Mouse (Mus musculus): ENCODE measurements around the gene Sema4a. TPM values are rescaled to one million over a fixed set of nuclear protein-coding genes. Genes with fewer than 3 reads are reported as not detected.

Gene Sema4a
- total and polyA plus RNA-seq, 3 experiments = 33.5 to 45.3 TPM; not detected in 1

DNA sequence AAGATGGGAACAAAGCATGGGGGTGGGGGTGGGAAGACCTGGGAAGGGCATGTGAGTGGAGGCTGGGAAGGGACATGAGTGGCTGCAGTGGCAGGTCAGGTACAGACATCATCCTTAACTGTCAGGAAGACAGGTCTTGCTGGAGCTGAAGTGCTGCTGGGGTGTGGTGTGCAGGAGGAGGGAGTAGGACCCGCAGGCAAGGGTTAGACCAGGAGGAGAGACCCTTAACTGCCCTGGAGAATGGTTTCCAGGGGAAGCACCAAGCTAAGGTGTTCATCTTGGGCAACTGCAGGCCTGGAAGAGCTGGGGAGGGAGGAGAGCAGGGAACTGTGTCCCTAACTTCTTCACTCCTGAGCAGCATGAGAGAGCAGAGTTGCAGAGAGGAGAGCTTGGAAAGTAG, 26.4 kb upstream of the Sema4a start:
- no peak for TF ChIP-seq BHLHE40 (IDR thresholded peaks at IDR 0.05; ENCODE audit: borderline replicate concordance, low read depth, low read length)
- TF ChIP-seq E2F4 (IDR thresholded peaks at IDR 0.05; ENCODE audit: borderline replicate concordance, low read depth, low read length) = no peak
- TF ChIP-seq UBTF (IDR thresholded peaks at IDR 0.05; ENCODE audit: borderline replicate concordance, insufficient read depth, low read depth, low read length) = no peak
- no peak for TF ChIP-seq SMC3 (IDR thresholded peaks at IDR 0.05; ENCODE audit: low read depth, low read length)
- no peak for TF ChIP-seq TBP (IDR thresholded peaks at IDR 0.05; ENCODE audit: low read depth, low read length)
- no peak for TF ChIP-seq USF2 (IDR thresholded peaks at IDR 0.05; ENCODE audit: borderline replicate concordance in 1 of 2, insufficient read depth in 1 of 2, low read depth in 1 of 2, low read length in 2 of 2)
- no peak for TF ChIP-seq JUND (IDR thresholded peaks at IDR 0.05; ENCODE audit: low read depth, low read length)
- Histone ChIP-seq H3K36me3 (ENCODE audit: control insufficient read depth in 1 of 2, insufficient read depth in 2 of 2, low read length in 2 of 2) (peaks cover 0 to 31% of the 10 kb centered on the region in 2 experiments), H3K4me3 (ENCODE audit: control insufficient read depth in 1 of 2, insufficient read depth in 1 of 2, low read depth in 2 of 2, low read length in 2 of 2) (no peak overlapping the region), H3K9me3 (replicated peaks; ENCODE audit: insufficient read depth, low read length) (no peaks in the 10 kb centered on the region), H3K79me2 (ENCODE audit: control insufficient read depth, insufficient read depth, low read length, poor library complexity) (peaks cover 17% of the 10 kb centered on the region), H3K9ac (ENCODE audit: control insufficient read depth, low read depth, low read length, poor library complexity, severe bottlenecking) (no peak overlapping the region), H3K27ac (ENCODE audit: control insufficient read depth, low read depth, low read length) (no peak overlapping the region), H3K27me3 (ENCODE audit: control insufficient read depth in 1 of 2, insufficient read depth in 2 of 2, low read length in 2 of 2) (no peaks in the 10 kb centered on the region), H3K4me1 (ENCODE audit: control insufficient read depth in 1 of 2, insufficient read depth in 2 of 2, low read length in 2 of 2) (peaks cover 17 to 29% of the 10 kb centered on the region in 2 experiments)
- no peak for DNase-seq (ENCODE audit: low read depth, low spot score)

- no peak for DNase-seq (ENCODE audit: low read depth, low spot score)
These were observed 25.9 kb upstream of the Sema4a start for GRCm38 (mm10) chr3:88486887-88487286.

DNA sequence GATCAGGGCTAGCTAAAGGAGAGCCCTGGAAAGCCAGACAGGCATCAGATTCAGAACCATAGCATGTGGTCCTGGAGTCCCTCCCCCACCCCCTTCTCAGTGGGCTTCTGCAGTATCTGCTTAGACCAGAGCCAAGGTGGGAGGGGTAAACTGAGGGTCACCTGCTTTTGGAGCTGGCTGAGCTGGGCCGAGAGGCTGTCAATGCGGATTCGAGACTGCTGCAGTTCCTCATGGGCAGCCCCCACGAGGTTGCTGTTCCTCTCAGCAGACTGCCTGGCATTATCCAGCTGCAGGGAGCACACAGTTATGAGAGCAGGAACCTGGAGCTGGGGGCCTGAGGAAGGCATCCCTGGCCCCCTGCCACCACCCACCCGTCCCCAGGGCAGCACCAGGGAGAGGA, 25.1 kb upstream of the Sema4a start:
- no peak overlapping the region for H3K27ac ChIP-seq (ENCODE audit: control insufficient read depth, low read depth, low read length)
- H3K27me3 ChIP-seq (ENCODE audit: control insufficient read depth in 1 of 2, insufficient read depth in 2 of 2, low read length in 2 of 2) = no peaks in the 10 kb centered on the region
- H3K4me3 ChIP-seq (ENCODE audit: control insufficient read depth in 1 of 2, insufficient read depth in 1 of 2, low read depth in 2 of 2, low read length in 2 of 2) = no peak overlapping the region
- no peak for TF ChIP-seq SIN3A (IDR thresholded peaks at IDR 0.05; ENCODE audit: low read length)
- DNase-seq (ENCODE audit: low read depth, low spot score) = no peak
- H3K36me3 ChIP-seq (ENCODE audit: control insufficient read depth in 1 of 2, insufficient read depth in 2 of 2, low read length in 2 of 2) = peaks cover 0 to 27% of the 10 kb centered on the region in 2 experiments
- peaks cover 17 to 26% of the 10 kb centered on the region in 2 experiments for H3K4me1 ChIP-seq (ENCODE audit: control insufficient read depth in 1 of 2, insufficient read depth in 2 of 2, low read length in 2 of 2)
- no peaks in the 10 kb centered on the region for H3K9me3 ChIP-seq (replicated peaks; ENCODE audit: insufficient read depth, low read length)
- H3K79me2 ChIP-seq (ENCODE audit: control insufficient read depth, insufficient read depth, low read length, poor library complexity) = peaks cover 15% of the 10 kb centered on the region
- no peak overlapping the region for H3K9ac ChIP-seq (ENCODE audit: control insufficient read depth, low read depth, low read length, poor library complexity, severe bottlenecking)

More at GRCm38 (mm10) chr3:88486887-88487286, 25.9 kb upstream of the Sema4a start:
- H3K36me3 ChIP-seq (ENCODE audit: control insufficient read depth in 1 of 2, insufficient read depth in 2 of 2, low read length in 2 of 2) = peaks cover 0 to 30% of the 10 kb centered on the region in 2 experiments
- no peak overlapping the region for H3K4me3 ChIP-seq (ENCODE audit: control insufficient read depth in 1 of 2, insufficient read depth in 1 of 2, low read depth in 2 of 2, low read length in 2 of 2)
- no peak for TF ChIP-seq GATA1 (IDR thresholded peaks at IDR 0.05; ENCODE audit: low read depth, low read length)
- TF ChIP-seq GABPA (IDR thresholded peaks at IDR 0.05; ENCODE audit: low read depth, low read length) = no peak
- no peak for TF ChIP-seq JUND (IDR thresholded peaks at IDR 0.05; ENCODE audit: low read depth, low read length)
- no peak for TF ChIP-seq POLR2AphosphoS2 (IDR thresholded peaks at IDR 0.05; ENCODE audit: low read length)
- no peak for TF ChIP-seq CHD2 (IDR thresholded peaks at IDR 0.05; ENCODE audit: low read length)
- no peak for TF ChIP-seq NELFE (IDR thresholded peaks at IDR 0.05; ENCODE audit: low read depth, low read length)
- no peak for TF ChIP-seq ZMIZ1 (IDR thresholded peaks at IDR 0.05; ENCODE audit: low read depth, low read length)
- no peak for TF ChIP-seq MEF2A (IDR thresholded peaks at IDR 0.05; ENCODE audit: extremely low read depth, insufficient replicate concordance, low read depth, low read length, poor library complexity, severe bottlenecking)
- TF ChIP-seq SIN3A (IDR thresholded peaks at IDR 0.05; ENCODE audit: low read length) = no peak
- TF ChIP-seq TCF12 (IDR thresholded peaks at IDR 0.05; ENCODE audit: low read depth, low read length) = no peak
- TF ChIP-seq KAT2A (conservative IDR thresholded peaks at IDR 0.05; ENCODE audit: low read depth, low read length) = no peak
- no peak for TF ChIP-seq TBP (IDR thresholded peaks at IDR 0.05; ENCODE audit: low read depth, low read length)
- no peak for TF ChIP-seq ZKSCAN1 (IDR thresholded peaks at IDR 0.05; ENCODE audit: low read depth, low read length)
- TF ChIP-seq NRF1 (IDR thresholded peaks at IDR 0.05; ENCODE audit: insufficient read depth, low read depth, low read length, poor library complexity, severe bottlenecking) = no peak
- no peak for TF ChIP-seq UBTF (IDR thresholded peaks at IDR 0.05; ENCODE audit: borderline replicate concordance, insufficient read depth, low read depth, low read length)
- TF ChIP-seq ZNF384 (IDR thresholded peaks at IDR 0.05; ENCODE audit: low read depth, low read length) = no peak
- H3K27ac ChIP-seq (ENCODE audit: control insufficient read depth, low read depth, low read length) = no peak overlapping the region
- peaks cover 17 to 26% of the 10 kb centered on the region in 2 experiments for H3K4me1 ChIP-seq (ENCODE audit: control insufficient read depth in 1 of 2, insufficient read depth in 2 of 2, low read length in 2 of 2)
- peaks cover 15% of the 10 kb centered on the region for H3K79me2 ChIP-seq (ENCODE audit: control insufficient read depth, insufficient read depth, low read length, poor library complexity)
- no peaks in the 10 kb centered on the region for H3K27me3 ChIP-seq (ENCODE audit: control insufficient read depth in 1 of 2, insufficient read depth in 2 of 2, low read length in 2 of 2)
- no peaks in the 10 kb centered on the region for H3K9me3 ChIP-seq (replicated peaks; ENCODE audit: insufficient read depth, low read length)
- no peak overlapping the region for H3K9ac ChIP-seq (ENCODE audit: control insufficient read depth, low read depth, low read length, poor library complexity, severe bottlenecking)

Measured in MEL (cell line).